Mouse (Mus musculus) embryonic fibroblast, embryonic 13.5 days (primary cell): ENCODE measurements around the gene Adnp.

ENCODE experiments used
- CTCF ChIP-seq: IDR thresholded peaks from 2 replicates; pipeline ENCODE4 v1.5.1; 2011; ENCODE audit warnings: mild to moderate bottlenecking, control low read depth, low read length, moderate library complexity, borderline replicate concordance; ENCODE audit not compliant: insufficient read depth
- POLR2A ChIP-seq: IDR thresholded peaks from 2 replicates; pipeline ENCODE4 v1.6.1; 2011; ENCODE audit warnings: low read depth, mild to moderate bottlenecking, control low read depth, low read length, moderate library complexity

DNA sequence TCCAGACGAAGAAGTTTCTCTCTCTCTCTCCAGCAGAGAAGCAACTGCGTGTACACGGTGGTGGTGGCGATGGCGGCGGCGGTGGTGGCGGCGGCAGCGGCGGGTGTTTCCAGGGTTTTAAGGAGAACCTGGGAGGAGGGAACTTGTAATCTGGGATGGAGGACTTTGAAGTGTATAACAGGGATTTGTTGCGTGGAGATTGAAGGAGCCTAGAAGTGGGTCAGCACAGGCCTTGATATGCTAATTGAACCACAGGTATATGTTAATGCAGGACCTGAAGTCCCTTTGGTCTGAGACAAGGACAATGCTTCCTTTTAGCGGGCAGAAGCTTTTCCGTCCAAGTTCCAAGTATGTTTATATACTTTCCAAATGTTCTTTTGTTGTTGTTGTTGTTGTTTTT, 50.6 kb downstream of the Adnp start:
- TF ChIP-seq CTCF (no peak), POLR2A (no peak)
